Mouse (Mus musculus) ovary, adult 18-20 months (tissue): ENCODE measurements around the gene Ccdc110.

ENCODE experiments used
- DNase-seq: peaks from one replicate; pipeline ENCODE4 v3.0.0; 2022; ENCODE audit warnings: low spot score, mixed read lengths

The Ccdc110 gene

GRCm38 (mm10) chr8:45975837-45976468, 41.5 kb downstream of the Ccdc110 start:
- DNase-seq = no peak

GRCm38 (mm10) chr8:45986665-45987064, 52.2 kb downstream of the Ccdc110 start:
- DNase-seq = no peak

GRCm38 (mm10) chr8:45988189-45988588, 53.8 kb downstream of the Ccdc110 start:
- DNase-seq = no peak

- DNase-seq = no peak
Observed at GRCm38 (mm10) chr8:45990631-45991310, 56.4 kb downstream of the Ccdc110 start.
